Mouse (Mus musculus) layer of hippocampus, adult 18-20 months (tissue): ENCODE measurements around the gene Abca7. TPM values are rescaled to one million over a fixed set of nuclear protein-coding genes. Genes with fewer than 3 reads are reported as not detected.
A peak's percentile ranks its signal among the peaks of the same experiment; 100 is the strongest.
"Not testable (repeated sequence)": the region's sequence is repeated elsewhere in the genome, so short reads cannot be mapped to it uniquely, and the experiment has no call there.

Experiments used
- DNase-seq, 2 experiments: peaks; one replicate each; pipeline ENCODE4 v3.0.0; 2022; ENCODE audit warnings: low spot score in 2 of 2
- total RNA-seq, 2 experiments: library from RNA; stranded (reverse); gene quantifications; 2 replicates each; pipeline ENCODE4 v1.2.3; 2021

Gene Abca7
- total RNA-seq, 2 experiments from 2014 or later: 10.2 to 12.0 TPM

- DNase-seq: no peak
Measured at GRCm38 (mm10) chr10:80020603-80021319, 24.5 kb downstream of the Abca7 start.

GRCm38 (mm10) chr10:80021320-80021641 is 25.0 kb downstream of the Abca7 start:
- DNase-seq: no peak

- no peak for DNase-seq
Measured at GRCm38 (mm10) chr10:80022164-80022563, 25.9 kb downstream of the Abca7 start.

GRCm38 (mm10) chr10:80022806-80023205 is 26.5 kb downstream of the Abca7 start:
- DNase-seq: no peak

- DNase-seq: no peak
Measured at GRCm38 (mm10) chr10:80023758-80024157, 27.5 kb downstream of the Abca7 start.

- no peak for DNase-seq
Measured at GRCm38 (mm10) chr10:80024229-80025043, 28.1 kb downstream of the Abca7 start.

GRCm38 (mm10) chr10:80025044-80025347 is 28.7 kb downstream of the Abca7 start:
- DNase-seq: no peak

GRCm38 (mm10) chr10:80025463-80025862 is 29.2 kb downstream of the Abca7 start:
- no peak for DNase-seq

- no peak for DNase-seq
Measured at GRCm38 (mm10) chr10:80025889-80026288, 29.6 kb downstream of the Abca7 start.

- DNase-seq: no peak
Measured at GRCm38 (mm10) chr10:80027681-80028520, 31.6 kb downstream of the Abca7 start.

- DNase-seq: no peak
Measured at GRCm38 (mm10) chr10:80028521-80028846, 32.2 kb downstream of the Abca7 start.

- no peak for DNase-seq
Measured at GRCm38 (mm10) chr10:80030191-80030590, 33.9 kb downstream of the Abca7 start.

- no peak for DNase-seq
Measured at GRCm38 (mm10) chr10:80030736-80031135, 34.4 kb downstream of the Abca7 start.

- no peak for DNase-seq
Measured at GRCm38 (mm10) chr10:80032799-80033480, 36.6 kb downstream of the Abca7 start.

GRCm38 (mm10) chr10:80033511-80034391 is 37.5 kb downstream of the Abca7 start:
- no peak for DNase-seq

GRCm38 (mm10) chr10:80035148-80035547 is 38.9 kb downstream of the Abca7 start:
- DNase-seq: no peak

- no peak for DNase-seq
Measured at GRCm38 (mm10) chr10:80035686-80036085, 39.4 kb downstream of the Abca7 start.

GRCm38 (mm10) chr10:80036832-80037231 is 40.5 kb downstream of the Abca7 start:
- no peak for DNase-seq

- peak; percentile 97 to 99 for DNase-seq
Measured at GRCm38 (mm10) chr10:80039559-80039979, 43.3 kb downstream of the Abca7 start, which contains the start of gene Polr2e. TSS of gene Polr2e (minus strand) at chr10:80039795.

- not testable (repeated sequence) for DNase-seq
Measured at GRCm38 (mm10) chr10:80041409-80042060, 45.2 kb downstream of the Abca7 start.
